Mouse (Mus musculus) cortical plate, adult 2 months (tissue): ENCODE data around the gene Cbr4.

Experiments
- CTCF ChIP-seq: fragments of 200-500 bp; IDR thresholded peaks from 2 replicates; pipeline ENCODE4 v1.5.1; 2011; ENCODE audit warnings: mild to moderate bottlenecking, control low read depth, low read length; ENCODE audit not compliant: insufficient read depth; ENCODE audit errors: extremely low read depth
- POLR2A ChIP-seq: fragments of 200-500 bp; IDR thresholded peaks from 2 replicates; pipeline ENCODE4 v1.6.1; 2011; ENCODE audit warnings: mild to moderate bottlenecking, low read length, control low read depth; ENCODE audit not compliant: insufficient read depth; ENCODE audit errors: extremely low read depth

DNA sequence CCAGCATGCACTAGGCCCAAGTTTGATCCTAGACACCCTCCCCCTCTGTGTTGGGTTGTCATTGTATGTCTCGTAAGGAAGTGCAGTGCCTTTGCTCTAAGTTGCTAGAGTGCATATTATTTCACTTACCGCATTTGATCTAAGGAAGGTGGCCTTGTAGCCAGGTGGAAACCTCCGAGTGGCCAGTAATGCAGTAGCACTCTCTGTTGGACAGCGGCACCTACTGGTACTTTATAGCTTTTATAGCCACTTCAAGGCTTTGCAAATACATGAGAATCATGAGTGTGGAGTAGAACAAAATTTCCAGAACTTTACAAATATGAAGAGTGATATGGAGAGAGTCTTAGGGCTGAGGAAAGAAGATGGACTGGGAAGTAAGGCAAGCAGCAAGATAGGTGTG, 11.5 kb downstream of the Cbr4 start:
- peak; percentile 53 for TF ChIP-seq CTCF
- TF ChIP-seq POLR2A = no peak
